Mouse (Mus musculus) urinary bladder, adult 2 months (tissue): ENCODE measurements around the gene Wnt3. TPM values are rescaled to one million over a fixed set of nuclear protein-coding genes. Genes with fewer than 3 reads are reported as not detected.
"Not testable (repeated sequence)": the region's sequence is repeated elsewhere in the genome, so short reads cannot be mapped to it uniquely, and the experiment has no call there.

ENCODE experiments used
- DNase-seq: peaks from one replicate; pipeline ENCODE4 v3.0.0; 2022; ENCODE audit warnings: low spot score
- polyA plus RNA-seq: library from polyadenylated mRNA; depleted of rRNA; stranded (reverse); fragments of >200 nt; gene quantifications from 2 replicates; pipeline ENCODE4 v1.2.3, GENCODE M21; 2012; rRNA removed

The Wnt3 gene
- not detected in 2 replicates for polyA plus RNA-seq

GRCm38 (mm10) chr11:103773387-103774227, at the start of gene Wnt3:
Wnt3 (plus strand) TSS chr11:103774150.
- DNase-seq: no peak

DNA sequence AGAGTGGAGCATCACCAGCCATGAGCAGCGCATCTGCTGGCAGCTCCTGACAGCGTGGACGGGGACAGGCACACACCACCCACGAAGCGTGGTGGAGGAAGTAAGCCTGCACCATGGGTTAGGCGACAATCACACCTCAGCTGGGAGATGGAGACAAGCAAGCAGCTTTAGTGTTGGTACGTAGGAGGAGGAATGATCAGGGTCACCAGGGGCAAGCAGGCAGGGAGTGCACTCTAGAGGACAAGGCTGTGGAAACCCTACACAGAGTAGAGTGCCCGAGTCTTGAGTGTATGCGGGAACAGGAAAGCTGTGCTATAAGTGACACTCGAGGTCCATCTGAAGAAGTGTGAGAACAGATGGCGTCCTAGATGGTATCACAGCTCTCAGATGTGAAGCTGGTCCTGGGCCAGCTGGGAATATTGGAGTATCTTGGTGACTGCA, 49.6 kb upstream of the Wnt3 start:
- DNase-seq: no peak

GRCm38 (mm10) chr11:103729282-103729985, 44.5 kb upstream of the Wnt3 start:
- no peak for DNase-seq

- DNase-seq: no peak
Observed at GRCm38 (mm10) chr11:103731594-103731993, 42.4 kb upstream of the Wnt3 start.

GRCm38 (mm10) chr11:103732306-103732705, 41.6 kb upstream of the Wnt3 start:
- DNase-seq: no peak

DNA sequence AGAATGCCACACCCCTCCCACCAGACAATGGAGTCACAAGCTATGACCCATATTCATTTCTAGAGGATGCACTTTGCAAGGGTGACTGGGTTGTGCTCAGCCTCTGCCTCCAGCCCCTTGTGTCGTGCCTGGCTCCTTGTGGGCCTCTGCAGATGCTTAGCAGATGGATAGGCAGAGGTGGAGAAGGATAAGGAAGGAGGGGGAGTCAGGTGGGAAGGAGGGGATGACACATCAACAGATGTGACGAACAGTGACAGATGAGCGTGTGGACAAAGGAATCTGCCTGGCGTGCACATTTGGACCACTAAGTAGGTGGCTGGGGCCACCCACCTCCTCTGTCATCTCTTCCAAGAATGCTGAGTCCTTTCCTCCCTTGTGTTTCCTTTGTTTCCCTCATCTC, 40.9 kb upstream of the Wnt3 start:
- DNase-seq: no peak

DNA sequence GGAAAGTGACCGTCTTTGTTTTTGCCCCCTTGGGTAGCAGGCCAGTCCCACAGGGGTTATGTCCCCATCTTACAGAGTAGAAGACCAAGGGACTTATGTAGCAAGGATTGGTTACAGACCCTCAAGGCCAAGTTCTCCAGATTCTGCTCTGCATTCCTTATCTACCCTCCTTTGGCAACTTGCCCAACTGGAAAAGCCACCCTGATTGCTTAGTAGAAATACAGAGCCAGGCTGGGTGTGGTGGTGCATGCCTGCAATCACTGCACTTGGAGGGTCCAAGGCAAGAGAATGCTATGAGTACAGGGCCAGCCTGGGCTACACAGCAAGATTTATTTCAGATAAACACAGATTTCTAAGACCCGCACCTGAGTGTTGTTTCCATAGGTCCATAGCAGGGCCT, 40.0 kb upstream of the Wnt3 start:
- DNase-seq: no peak

DNA sequence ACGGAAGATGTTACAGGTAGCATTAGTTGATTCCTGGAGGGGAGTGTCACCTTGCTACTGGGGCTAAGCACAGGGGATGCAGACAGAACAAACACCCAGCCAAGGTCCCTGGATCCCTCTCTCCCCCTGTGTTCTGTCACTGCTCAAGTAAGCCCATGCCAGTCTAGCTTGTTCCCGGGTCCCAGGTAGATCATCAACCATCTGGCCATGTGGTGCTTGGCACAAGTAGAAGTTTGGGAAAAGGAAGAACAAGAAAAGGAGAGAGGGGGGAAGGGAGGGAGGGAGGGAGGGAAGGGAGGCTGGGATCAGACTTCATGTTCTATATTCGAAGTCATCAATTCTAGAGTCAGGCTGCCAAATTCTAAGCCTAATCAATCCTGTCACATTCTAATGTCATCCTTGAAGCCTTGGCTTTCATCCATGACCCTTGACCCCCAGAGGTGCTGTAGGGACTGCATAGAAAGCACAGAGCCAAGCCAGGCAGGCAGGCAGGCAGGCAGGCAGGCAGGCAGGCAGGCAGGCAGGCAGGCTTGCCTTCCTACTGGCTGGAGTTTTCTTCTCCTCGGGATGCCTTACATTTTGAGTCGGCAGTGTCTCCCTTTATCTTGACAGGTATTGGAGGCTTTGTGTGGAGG, 39.4 kb upstream of the Wnt3 start:
- no peak for DNase-seq

DNA sequence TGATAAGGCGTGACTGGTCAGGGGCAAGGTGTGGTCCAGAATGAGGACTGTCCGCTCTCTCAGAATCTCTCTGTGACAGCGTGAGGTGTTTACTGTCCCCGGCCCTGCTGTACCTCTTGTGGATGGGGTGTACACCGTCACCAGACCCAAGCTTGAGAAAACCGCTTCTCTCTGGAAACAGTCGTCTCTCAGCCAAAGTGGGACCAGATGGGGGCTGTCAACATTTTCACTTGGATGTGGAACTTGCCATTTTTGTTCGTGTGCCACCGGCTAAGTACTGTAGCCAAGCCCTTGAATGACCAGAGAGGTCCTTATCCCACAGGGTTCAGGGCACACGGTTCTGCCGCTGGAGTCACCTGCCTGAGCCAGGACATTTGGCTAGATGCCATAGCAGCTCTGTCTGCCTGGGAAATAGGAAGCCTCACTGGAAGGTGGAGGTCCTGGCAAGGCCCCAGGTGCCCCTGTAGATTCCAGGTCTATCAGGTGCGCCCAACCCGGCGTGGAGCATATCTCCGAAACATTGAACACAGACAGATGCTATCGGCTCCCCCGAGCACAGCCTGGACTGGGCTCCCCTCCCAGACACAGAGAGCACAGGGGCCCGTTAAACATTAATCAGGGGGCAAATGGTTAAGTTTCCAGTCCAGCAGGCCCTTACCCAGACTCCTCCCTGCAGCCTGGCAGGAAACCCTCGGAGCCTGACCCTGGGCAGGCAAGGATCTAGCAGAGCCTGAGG, 38.7 kb upstream of the Wnt3 start:
- DNase-seq: no peak

DNA sequence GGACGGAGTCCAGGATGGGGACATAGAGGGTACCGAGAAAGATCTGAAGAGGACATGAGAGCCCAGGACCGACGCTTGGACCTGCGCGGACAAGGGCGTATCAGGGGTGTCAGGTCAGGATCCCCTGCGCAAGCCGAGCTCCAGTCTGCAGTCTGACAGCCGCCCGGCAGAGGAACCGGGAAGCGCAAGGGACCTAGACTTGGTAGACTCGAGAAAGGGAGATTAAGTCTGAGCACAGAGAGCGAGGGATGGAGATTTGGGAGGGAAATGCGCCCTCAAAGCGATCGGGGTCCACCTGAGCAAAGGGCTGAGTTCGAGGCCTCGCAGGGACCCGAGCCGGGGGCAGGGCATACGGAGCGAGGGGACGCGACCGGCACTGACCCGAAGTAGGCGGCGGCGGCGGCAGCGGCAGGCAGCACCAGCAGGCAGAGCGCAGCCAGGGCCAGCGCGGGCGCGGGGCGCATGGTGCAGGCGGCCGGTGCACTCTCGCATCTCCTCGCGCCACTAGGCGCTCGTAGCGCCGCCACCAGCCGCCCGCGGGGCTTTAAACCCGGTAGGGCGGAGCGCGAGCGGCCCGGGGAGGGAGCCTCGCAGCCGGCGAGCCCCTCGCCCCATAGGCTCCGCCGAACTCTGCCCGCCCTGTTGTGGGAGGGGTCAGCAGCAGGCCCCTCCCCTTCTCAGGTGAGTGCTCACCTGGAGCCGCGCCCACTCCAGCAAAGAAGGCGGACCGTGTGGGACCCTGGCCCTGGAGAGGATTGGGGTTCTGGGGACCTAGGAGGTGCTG, 24.5 kb upstream of the Wnt3 start, which contains the start of gene Wnt9b:
Wnt9b (minus strand) TSS at position 516 of the 784 bp plus-strand sequence.
- no peak for DNase-seq

DNA sequence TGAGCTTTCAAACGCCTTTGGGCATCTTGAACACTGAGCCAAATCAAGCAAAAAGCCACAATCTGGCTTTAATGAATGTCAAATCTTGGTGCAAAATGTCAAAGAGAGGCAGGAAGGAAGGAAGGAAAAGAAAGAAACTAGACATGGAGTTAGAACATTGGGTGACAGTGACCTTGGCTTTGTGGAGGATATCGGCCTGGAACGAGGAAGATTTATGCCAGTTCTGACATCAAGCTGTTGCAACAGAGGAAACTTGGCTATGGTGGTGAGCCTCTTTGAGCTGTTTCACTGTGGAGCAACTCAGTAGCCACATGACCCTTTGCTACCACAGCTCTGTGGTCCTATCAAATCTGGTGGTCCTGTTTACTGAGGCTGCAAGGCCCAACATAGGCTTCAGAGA, 23.3 kb upstream of the Wnt3 start:
- DNase-seq: no peak

DNA sequence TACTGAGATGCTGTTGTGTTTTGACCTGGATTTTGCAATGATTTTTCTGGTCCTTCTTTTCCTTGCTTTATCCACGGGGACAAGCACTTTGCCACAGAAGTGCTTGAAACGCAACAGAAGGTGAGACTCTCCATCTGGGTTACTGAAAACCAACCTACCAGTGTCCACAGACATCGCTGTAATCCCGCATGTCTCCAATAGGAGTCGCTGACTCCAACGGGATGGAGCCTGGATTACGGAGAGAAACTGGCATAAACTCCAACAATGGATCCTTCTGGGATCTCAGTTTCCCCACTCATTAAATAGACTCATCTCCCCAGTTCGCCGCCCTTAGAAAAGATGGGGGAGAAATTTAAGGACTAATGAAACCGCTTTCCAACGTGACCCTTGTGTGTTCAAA, 15.9 kb upstream of the Wnt3 start:
- no peak for DNase-seq

DNA sequence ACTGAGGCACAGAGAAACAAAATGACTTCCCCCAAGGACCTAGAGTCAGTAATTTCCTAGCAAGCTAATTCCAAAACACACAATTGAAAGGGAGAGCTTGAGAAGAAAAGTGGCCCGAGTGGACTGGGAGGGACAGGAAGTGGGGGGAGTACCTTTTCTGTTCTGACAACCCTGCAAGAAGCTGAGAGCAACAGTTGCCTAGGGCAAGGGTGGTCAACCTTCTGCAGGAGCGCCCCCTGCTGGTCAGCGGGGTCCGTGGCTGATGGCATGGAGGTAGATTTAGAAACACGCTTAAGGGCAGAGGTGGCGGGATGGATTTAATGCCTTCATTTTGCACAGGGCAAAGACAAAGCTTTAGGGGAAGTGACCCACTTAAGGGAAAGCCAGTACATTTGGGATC, 15.2 kb upstream of the Wnt3 start:
- peak; percentile 55 for DNase-seq

GRCm38 (mm10) chr11:103760101-103760500, 13.8 kb upstream of the Wnt3 start:
- no peak for DNase-seq

- DNase-seq: not testable (repeated sequence)
Observed at GRCm38 (mm10) chr11:103760891-103761290, 13.1 kb upstream of the Wnt3 start.

DNA sequence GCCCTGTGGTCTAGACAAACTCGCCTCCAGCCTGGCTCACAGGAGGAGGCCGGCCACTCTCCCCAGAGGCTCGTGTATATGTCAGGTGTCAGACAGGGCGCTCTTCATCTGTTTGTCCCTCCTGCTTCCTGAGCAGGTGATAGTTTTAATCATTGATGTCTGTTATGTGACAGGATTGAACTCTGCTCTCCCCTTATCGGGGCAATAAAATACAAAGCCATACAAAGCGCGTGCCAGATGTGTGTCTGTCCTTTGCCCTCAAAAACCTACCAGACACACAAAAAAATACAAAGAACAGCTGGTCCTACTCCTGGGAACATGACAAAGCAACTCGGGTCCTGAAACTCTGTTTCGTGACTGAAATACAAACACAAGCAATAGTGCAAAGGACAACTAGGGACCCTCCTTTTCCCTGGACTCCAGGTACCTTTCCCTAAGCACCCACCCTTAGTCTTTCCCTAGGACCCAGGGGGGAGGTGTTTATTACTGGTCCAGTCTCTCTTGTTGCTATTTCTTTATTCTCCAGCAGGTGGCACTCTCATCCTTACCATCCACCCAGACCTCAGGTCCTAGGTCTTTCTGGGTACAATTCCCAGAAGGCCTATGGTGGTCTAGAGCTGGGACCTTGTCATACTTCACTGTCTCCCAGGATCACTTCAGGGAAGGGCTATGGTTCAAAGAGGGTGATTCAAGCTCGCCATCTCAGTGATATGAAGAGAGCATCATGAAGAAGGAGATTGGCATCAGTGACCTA, 10.4 kb upstream of the Wnt3 start:
- DNase-seq: no peak

DNA sequence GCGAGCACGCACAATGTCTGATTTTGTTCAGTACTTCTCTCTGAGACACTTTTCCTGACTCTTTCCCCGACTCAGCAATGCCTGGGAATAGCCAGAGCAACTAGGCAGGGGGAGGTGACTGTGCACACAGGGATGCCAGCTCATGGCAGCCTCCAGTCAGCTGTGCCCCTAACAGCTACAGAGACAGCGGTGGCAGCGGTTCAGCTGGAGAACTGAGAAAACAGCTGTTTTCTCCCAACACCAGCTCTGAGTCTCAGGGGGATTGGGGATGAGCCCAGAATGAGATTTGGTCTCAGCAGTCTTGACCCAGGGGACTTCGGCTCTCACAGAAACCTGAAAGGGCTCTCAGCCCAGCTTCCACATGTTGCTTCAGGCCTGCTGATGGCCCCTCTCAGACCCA, 9.3 kb upstream of the Wnt3 start:
- DNase-seq: no peak

- no peak for DNase-seq
Observed at GRCm38 (mm10) chr11:103765556-103766011, 8.4 kb upstream of the Wnt3 start.

- DNase-seq: no peak
Observed at GRCm38 (mm10) chr11:103771160-103771817, 2.7 kb upstream of the Wnt3 start.
